Mouse (Mus musculus) lung, adult 2 months (tissue): ENCODE measurements at regions not wholly inside any gene's neighbourhood (a gene's known extent, or its start where the extent isn't known, plus 50 kb on each side); places are given as distances from the start of the nearest gene placed in this dataset.

ENCODE experiments used
- DNase-seq: peaks from one replicate; pipeline ENCODE4 v3.0.0; 2022
- H3K4me1 ChIP-seq: fragments of 200-500 bp; 2 replicates; pipeline ENCODE4 v1.6.1; 2011; ENCODE audit warnings: low read length; ENCODE audit not compliant: control insufficient read depth, insufficient read depth
- H3K4me3 ChIP-seq: fragments of 200-500 bp; replicated peaks from 2 replicates; pipeline ENCODE3; 2011; ENCODE audit warnings: low read depth, mild to moderate bottlenecking, control low read depth, low read length; ENCODE audit errors: extremely low read depth
- CTCF ChIP-seq: fragments of 200-500 bp; IDR thresholded peaks from 2 replicates; pipeline ENCODE4 v1.5.1; 2011; ENCODE audit warnings: mild to moderate bottlenecking, low read length, control low read depth; ENCODE audit not compliant: insufficient read depth
- POLR2A ChIP-seq: fragments of 200-500 bp; IDR thresholded peaks from 2 replicates; pipeline ENCODE4 v1.6.1; 2011; ENCODE audit warnings: low read depth, mild to moderate bottlenecking, control low read depth, low read length, borderline replicate concordance; ENCODE audit errors: extremely low read depth
- WGBS: fragments of 180-500 bp; shearing (Covaris S2); methylation state at CpG from one replicate; pipeline ENCODE4 v1.1.7; 2018; 5-methylcytosine and 5-hydroxymethylcytosine counted together

DNA sequence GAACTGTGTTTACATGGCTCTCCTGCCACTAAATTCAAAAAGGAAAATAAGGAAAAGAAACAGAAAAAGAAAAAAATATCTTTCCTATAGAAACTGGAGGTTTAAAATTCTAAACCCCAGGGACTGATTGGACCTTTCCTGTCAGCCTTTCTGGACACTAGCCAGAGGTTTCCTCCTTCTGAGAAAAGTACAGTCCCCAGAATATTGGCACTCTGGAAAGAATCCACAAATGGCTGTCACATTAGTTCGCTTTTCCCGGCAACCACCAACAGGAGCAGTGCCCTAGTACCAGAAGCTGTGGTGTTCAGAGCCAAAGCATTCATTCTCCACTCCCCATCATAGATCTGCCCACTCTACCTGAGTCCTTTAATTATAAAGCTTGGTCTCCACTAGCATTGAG is 258.8 kb downstream of the Icos start:
- no peak for TF ChIP-seq CTCF
- TF ChIP-seq POLR2A: no peak
- no peak for DNase-seq
- WGBS: 85% methylated on average over 2 of the region's 2 CpGs
- H3K4me3 ChIP-seq: no peak overlapping the region
- no peaks in the 10 kb centered on the region for H3K4me1 ChIP-seq

DNA sequence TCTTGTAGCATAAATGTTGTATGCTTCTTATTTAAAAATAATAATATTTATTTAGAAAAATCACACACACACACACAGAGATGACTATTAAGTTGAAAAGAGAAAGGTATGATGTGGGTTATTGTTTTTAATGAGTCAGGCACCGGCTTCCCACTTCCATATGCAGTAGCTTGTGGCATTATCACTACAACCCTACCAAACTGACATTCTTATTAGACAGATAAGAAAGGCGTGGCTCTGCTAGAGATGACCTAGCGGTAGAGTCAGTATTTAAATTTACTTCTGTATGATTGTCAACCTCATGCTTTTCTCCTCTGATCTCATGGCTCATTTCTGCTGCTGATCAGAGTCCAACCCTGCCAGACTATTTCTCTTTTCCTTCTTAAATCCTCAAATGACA is 260.9 kb downstream of the Icos start:
- WGBS: 86% methylated on average over 3 of the region's 3 CpGs
- no peak overlapping the region for H3K4me3 ChIP-seq
- no peak for TF ChIP-seq POLR2A
- no peak for TF ChIP-seq CTCF
- DNase-seq: no peak
- no peaks in the 10 kb centered on the region for H3K4me1 ChIP-seq

DNA sequence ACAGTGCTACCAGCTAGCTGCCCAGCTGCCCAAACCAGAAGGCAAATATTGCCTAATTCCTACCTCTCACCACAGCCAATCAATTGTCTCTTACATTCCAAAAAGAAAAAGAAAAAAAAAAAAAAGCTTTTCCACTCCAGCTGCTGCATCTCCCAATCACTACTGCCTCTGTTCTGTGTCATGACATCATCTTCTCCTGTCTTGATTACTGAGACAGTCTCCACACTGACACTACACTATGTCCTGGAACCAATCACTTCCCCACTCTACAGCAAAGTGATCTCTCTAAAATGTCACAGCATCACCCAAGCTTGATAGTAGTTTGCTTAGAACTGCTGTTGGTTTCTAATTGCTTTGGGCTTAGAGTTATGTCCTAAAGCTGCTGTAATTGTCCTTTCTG is 279.8 kb downstream of the Icos start:
- no peaks in the 10 kb centered on the region for H3K4me1 ChIP-seq
- TF ChIP-seq CTCF (no peak), POLR2A (no peak)
- no peak overlapping the region for H3K4me3 ChIP-seq
- no peak for DNase-seq

DNA sequence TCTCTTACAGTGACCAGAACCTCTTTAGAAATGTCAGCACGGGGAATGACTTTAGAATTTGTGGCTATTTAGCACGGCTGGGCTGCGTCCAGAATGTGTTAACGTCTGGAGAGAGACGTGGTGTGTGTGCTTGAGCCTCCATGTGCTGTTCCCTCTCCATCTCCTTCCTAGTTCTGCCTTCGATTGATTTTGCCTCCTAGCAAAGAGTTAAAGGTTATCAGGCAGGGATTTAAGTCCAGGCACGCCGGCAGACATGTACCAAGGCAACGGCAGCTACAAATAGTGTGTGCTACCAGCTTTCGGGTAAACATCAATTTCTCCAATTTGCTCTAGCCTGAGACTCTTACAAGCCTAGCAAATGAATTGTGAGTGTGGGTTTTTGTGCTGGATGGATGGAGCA is 285.7 kb downstream of the Icos start:
- DNase-seq: no peak
- TF ChIP-seq POLR2A (no peak), CTCF (no peak)
- WGBS: 41% methylated on average over 10 of the region's 10 CpGs
- no peaks in the 10 kb centered on the region for H3K4me1 ChIP-seq
- H3K4me3 ChIP-seq: no peak overlapping the region

DNA sequence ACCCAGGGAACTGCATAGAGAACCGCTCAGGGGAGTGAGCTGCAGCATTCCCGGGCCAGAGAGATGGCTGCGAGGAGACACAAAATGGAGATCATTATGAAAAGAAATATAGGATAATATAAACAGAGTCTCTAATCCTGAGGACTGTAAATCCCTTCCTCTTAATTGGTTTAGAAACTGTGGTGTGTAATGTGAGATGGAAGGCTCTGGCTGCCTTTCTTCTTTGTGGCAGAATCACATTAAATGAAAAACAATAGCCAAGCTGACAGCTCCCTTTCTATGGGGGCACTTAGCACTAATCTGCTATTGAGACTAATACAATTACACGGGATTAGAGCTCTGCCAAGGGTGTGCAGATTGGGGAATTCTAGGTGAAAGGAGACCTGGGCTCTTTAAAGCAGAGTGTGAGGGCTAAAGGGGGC is 288.0 kb downstream of the Icos start:
- no peak overlapping the region for H3K4me3 ChIP-seq
- no peaks in the 10 kb centered on the region for H3K4me1 ChIP-seq
- no peak for DNase-seq
- TF ChIP-seq CTCF (no peak), POLR2A (no peak)
- WGBS: 55% methylated on average over 4 of the region's 4 CpGs

DNA sequence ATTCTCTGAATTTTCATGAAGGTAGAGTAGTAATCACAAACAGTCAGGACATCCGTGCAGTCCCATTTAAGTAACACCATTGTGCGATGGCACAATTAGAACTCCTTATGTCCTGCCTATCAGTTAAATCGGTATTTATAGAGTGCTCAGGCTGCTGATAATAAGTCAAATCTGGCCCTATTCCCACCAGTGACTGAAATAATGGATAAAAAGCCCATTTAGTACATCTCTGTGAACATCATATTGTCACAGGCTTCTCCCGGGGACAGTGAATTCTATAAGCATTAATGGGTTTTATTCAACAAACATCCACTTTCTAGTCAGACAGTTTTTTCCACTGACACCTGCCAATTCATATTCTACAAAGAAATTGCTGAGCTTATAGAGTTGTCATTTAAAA is 296.1 kb downstream of the Icos start:
- TF ChIP-seq POLR2A (no peak), CTCF (no peak)
- DNase-seq: no peak
- Histone ChIP-seq H3K4me1 (no peaks in the 10 kb centered on the region), H3K4me3 (no peak overlapping the region)
- WGBS: 68% methylated on average over 4 of the region's 4 CpGs

DNA sequence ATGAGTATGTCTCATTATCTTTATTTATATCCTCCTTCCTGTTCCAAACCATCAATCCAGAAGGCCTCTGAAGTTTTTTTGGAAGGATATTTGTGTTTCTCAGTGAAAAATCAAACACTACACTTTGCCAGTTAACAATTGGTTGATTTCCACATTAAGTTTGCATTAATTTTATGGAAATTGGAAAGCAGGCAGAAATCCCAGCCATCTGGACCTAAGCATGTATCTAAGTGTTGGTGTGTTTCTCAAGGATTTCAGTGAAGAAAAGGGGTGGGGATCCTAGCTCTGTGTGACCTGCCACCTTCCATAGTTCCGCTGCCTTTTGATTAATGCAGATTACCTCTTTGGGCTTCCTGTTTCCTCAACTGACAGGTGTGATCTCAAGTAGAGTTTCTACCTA is 296.5 kb downstream of the Icos start:
- Histone ChIP-seq H3K4me3 (no peak overlapping the region), H3K4me1 (no peaks in the 10 kb centered on the region)
- no peak for TF ChIP-seq CTCF
- no peak for TF ChIP-seq POLR2A
- WGBS: 86% methylated on average over 1 of the region's 1 CpGs
- DNase-seq: no peak

DNA sequence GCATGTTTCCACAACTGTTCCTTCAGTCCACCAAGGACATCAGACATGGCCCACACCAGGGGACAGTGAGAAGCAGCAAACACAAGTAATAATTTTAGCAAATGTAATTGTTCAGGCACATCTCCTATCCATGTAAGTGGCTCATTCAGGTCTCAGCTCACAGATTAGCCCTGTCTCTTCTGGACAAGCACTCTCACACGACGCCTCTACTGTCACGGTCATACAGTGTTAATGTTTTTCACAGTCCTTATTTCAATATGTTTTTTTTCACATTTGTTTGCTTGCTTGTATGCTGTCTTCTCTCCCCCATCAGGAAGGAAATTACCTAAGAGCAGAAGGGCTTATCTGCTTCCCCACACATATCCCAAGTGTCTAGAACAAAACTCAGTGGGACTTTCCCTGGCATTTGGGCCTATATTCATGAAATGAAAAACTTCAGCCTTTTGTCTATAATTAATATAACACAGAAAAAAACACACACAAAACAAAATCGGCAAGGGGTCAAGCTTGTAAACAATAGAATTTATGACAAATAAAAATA is 299.5 kb downstream of the Icos start:
- DNase-seq: no peak
- TF ChIP-seq POLR2A: no peak
- TF ChIP-seq CTCF: no peak

DNA sequence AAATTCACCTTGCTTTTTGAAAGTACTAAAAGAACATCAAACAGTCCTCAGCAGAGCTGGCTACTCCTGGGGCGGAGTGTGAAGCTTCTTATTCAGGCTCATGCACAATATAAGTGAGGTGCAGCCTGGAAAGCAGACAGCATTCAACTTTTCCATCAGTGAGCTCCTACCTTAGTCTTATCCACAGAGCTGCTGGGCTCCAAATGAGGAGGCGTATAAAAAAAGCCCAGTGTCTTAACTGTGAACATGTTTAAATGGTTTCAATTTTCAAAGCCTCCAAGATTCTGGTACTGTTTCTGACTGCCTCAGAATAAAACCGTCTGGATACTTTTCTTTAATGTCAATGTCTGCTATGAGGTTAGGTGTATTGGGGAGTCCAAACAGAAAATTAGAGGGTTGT is 310.5 kb downstream of the Icos start:
- Histone ChIP-seq H3K4me3 (no peak overlapping the region), H3K4me1 (no peaks in the 10 kb centered on the region)
- no peak for DNase-seq
- TF ChIP-seq CTCF (no peak), POLR2A (no peak)
- WGBS: 85% methylated on average over 3 of the region's 3 CpGs

More for the DNA sequence above, 299.5 kb downstream of the Icos start:
- Histone ChIP-seq H3K4me3 (no peak overlapping the region), H3K4me1 (no peaks in the 10 kb centered on the region)
- 55% methylated on average over 4 of the region's 4 CpGs for WGBS

DNA sequence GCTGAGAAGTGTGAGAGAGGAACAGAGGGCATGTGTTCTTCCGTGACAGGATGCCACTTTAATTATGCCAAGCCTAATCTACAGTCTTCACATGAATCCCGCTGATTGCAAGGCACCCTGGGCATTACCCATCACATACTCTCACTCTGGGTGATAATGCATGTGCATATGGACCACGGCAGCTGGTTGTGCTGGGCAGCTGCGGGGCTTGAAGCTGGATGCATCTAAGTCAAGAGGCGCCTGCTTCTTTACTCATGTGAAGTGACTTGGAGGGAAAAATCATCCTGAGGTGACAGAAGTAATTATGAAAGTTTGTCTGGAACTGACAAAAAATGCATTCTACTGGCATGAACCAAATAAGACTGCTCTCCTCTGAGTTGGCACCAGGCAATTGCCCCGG is 311.2 kb downstream of the Icos start:
- TF ChIP-seq POLR2A (no peak), CTCF (no peak)
- DNase-seq: no peak
- 90% methylated on average over 6 of the region's 6 CpGs for WGBS

DNA sequence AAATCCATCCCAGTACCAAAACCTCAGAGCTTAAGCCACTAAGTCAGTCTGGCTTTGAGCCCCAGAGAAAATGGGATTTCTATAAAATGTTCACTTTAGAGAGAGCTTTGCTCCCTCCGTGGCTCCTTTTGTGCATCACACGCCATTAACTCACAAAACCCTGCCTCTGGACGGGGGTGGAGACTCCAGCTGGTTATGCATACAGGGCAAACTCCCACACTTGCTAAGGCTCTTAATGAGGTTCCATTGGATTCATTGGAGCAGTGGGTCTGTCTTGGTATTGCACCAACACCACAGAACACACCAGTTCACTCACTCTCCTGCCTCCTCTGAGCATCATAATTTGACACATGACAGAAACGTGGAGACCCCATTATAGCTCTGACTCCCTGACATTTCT is 311.8 kb downstream of the Icos start:
- Histone ChIP-seq H3K4me3 (no peak overlapping the region), H3K4me1 (no peaks in the 10 kb centered on the region)
- 66% methylated on average over 4 of the region's 4 CpGs for WGBS
- no peak for TF ChIP-seq CTCF
- TF ChIP-seq POLR2A: no peak
- no peak for DNase-seq

More for the DNA sequence above, 311.2 kb downstream of the Icos start:
- Histone ChIP-seq H3K4me1 (no peaks in the 10 kb centered on the region), H3K4me3 (no peak overlapping the region)
